Mouse (Mus musculus) kidney, adult 2 months (tissue): ENCODE results near the gene Pdcd1lg2.

ENCODE experiments used
- CTCF ChIP-seq: fragments of 200-500 bp; conservative IDR thresholded peaks from 2 replicates; pipeline ENCODE4 v1.5.1; 2011; ENCODE audit warnings: low read depth, mild to moderate bottlenecking, control low read depth, low read length, moderate library complexity, mixed read lengths; ENCODE audit not compliant: insufficient read depth, insufficient read length
- POLR2A ChIP-seq: fragments of 200-500 bp; IDR thresholded peaks from one replicate; pipeline ENCODE4 v1.6.1; 2011; ENCODE audit warnings: low read depth, low read length, control low read depth

DNA sequence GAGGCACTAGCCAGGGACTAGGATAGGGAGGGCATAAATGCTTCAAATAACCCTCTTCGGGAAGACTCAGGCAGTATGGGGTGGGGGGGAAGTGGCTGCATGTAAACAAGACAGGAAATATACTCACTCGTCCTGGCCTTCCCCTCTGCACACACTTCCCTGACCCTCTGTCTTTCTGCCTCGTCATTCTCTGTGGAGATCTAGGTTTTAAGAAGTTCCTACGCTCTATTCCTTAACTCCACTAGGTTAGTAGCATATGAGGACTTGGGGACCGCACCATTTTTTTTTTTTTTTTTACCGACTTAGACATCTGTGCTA, 77.3 kb downstream of the Pdcd1lg2 start:
- TF ChIP-seq CTCF (no peak), POLR2A (no peak)
